Mouse (Mus musculus) kidney, embryonic 16.5 days (tissue): ENCODE results near the gene Stt3a. TPM values are rescaled to one million over a fixed set of nuclear protein-coding genes. Genes with fewer than 3 reads are reported as not detected.

Source experiments
- ATAC-seq: fragments of 200-750 bp; cut with Nextera tagmentation; 2 replicates; pipeline ENCODE4 v1.8.0; 2017; ENCODE audit warnings: moderate TSS enrichment; ENCODE audit not compliant: low FRiP score, low TSS enrichment
- H3K27ac ChIP-seq: fragments of 300-500 bp; sonication (generic); 2 replicates; pipeline ENCODE4 v1.5.1; 2014; ENCODE audit warnings: low read length
- H3K27me3 ChIP-seq: fragments of 300-500 bp; sonication (generic); 2 replicates; pipeline ENCODE4 v1.6.1; 2014; ENCODE audit warnings: low read length, control low read depth, mixed read lengths; ENCODE audit not compliant: insufficient read depth
- H3K36me3 ChIP-seq: fragments of 300-500 bp; sonication (generic); 2 replicates; pipeline ENCODE4 v1.6.1; 2014; ENCODE audit warnings: low read length, control low read depth, mixed read lengths; ENCODE audit not compliant: insufficient read depth
- H3K4me1 ChIP-seq: fragments of 300-500 bp; sonication (generic); 2 replicates; pipeline ENCODE4 v1.6.1; 2014; ENCODE audit warnings: low read length, control low read depth, mixed read lengths; ENCODE audit not compliant: insufficient read depth
- H3K4me2 ChIP-seq: fragments of 300-500 bp; sonication (generic); replicated peaks from 2 replicates; pipeline ENCODE4 v1.6.1; 2014; ENCODE audit warnings: low read depth, low read length
- H3K4me3 ChIP-seq: fragments of 300-500 bp; sonication (generic); 2 replicates; pipeline ENCODE4 v1.5.1; 2014; ENCODE audit warnings: mild to moderate bottlenecking, low read length
- H3K9ac ChIP-seq: fragments of 300-500 bp; sonication (generic); replicated peaks from 2 replicates; pipeline ENCODE4 v1.6.1; 2014; ENCODE audit warnings: low read length
- H3K9me3 ChIP-seq: fragments of 300-500 bp; sonication (generic); 2 replicates; pipeline ENCODE4 v1.6.1; 2016; ENCODE audit warnings: low read length, control low read depth
- WGBS: fragments of 180-500 bp; shearing (Covaris S2); extraction: QIAGEN DNeasy Blood & Tissue Kit; methylation state at CpG from one replicate; pipeline ENCODE4 v1.1.7; 2014; 5-methylcytosine and 5-hydroxymethylcytosine counted together
- polyA plus RNA-seq: library from polyadenylated mRNA; unstranded; fragments of >200 nt; fragmentation: Nextera tagmentation; extraction: Ambion mirVana; gene quantifications from 2 replicates; pipeline ENCODE4 v1.2.1, GENCODE M21; 2015

Stt3a gene
- polyA plus RNA-seq, 1 experiment from 2014 or later, result 285 TPM

DNA sequence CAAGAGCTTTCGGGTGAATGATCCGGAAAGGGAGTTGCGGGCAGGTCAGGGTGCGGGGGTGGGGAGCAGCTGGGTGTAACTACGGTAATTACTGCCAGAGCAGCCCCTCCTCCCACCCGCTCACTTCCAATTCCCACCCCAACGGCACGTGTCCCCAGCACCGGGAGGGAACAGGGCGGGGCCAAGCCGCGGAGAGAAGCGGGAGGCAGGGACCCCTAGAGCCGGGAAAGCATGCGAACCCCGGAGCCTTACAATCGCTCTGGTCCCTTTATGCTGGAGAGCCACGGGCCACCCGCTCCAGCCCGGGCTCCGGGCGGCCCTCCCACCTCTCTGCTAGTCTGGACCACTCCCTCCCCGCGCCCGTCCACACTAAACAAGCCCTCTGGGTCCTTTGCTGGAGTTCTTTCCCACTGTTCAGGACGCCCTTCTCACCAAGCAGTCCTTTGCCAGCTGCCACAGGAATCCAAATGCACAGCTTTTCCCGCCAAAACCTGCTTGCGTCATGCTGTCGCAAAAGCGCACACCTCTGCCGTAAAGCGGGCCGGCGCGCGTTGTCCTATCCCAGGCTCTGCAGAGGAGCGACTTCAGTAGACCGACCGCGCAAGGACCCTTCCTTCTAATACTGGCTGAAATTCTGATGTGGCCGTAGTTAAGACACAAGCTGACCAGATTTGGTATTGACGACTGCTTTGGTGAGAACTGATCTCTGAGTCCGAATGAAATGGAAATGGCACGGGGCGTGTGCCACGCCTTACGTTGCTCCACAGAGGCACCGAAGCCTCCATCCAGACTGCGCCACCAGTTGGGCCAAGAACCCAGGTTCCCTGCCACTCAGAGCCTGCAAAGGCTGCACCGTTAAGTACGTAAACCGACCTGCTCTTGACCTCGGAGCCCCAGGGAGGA lies 41.1 kb downstream of the Stt3a start:
- Histone ChIP-seq H3K27me3 (no peaks in the 10 kb centered on the region), H3K9me3 (no peaks in the 10 kb centered on the region), H3K36me3 (peaks cover 10% of the 10 kb centered on the region), H3K4me1 (peaks cover 11% of the 10 kb centered on the region; the same call in 1 of the 2 replicates), H3K4me3 (peak overlapping the region; percentile 78), H3K4me2 (peak overlapping the region; percentile 95), H3K27ac (peak overlapping the region; percentile 97), H3K9ac (peak overlapping the region; percentile 79)
- ATAC-seq, result peak; percentile 96
- WGBS, result under 1% methylated on average over 53 of the region's 53 CpGs

GRCm38 (mm10) chr9:36716624-36717023 lies 50.9 kb downstream of the Stt3a start:
- Histone ChIP-seq H3K4me3 (no peak overlapping the region), H3K9ac (no peak overlapping the region), H3K27ac (no peak overlapping the region), H3K27me3 (no peaks in the 10 kb centered on the region), H3K9me3 (no peaks in the 10 kb centered on the region), H3K36me3 (peaks cover 30% of the 10 kb centered on the region), H3K4me1 (no peaks in the 10 kb centered on the region), H3K4me2 (no peak overlapping the region)
- WGBS, result 78% methylated on average over 3 of the region's 3 CpGs
- no peak for ATAC-seq

DNA sequence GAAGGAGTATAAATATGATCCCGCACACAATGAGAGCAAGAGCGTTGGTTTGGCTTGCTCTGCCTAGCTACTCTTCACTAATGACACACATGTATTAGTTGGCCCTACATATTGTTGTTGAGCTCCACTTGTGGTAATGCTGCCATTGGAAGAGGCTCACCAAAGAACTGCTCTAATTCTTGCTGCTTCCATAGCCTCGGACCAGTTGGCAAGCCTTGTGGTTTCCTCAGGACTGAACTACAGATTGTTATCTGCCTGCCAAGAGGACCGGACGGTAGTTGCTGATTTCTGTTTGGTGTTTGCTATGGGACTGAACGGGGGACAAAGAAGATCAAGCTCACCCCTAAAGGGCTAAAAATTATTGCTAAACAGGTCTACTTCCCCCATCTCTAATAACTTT lies 60.2 kb downstream of the Stt3a start:
- H3K27me3 ChIP-seq, result no peaks in the 10 kb centered on the region
- H3K4me3 ChIP-seq, result no peak overlapping the region
- no peaks in the 10 kb centered on the region for H3K4me1 ChIP-seq
- no peak overlapping the region for H3K9ac ChIP-seq
- WGBS, result 88% methylated on average over 6 of the region's 6 CpGs
- no peak overlapping the region for H3K27ac ChIP-seq
- H3K9me3 ChIP-seq, result no peaks in the 10 kb centered on the region
- ATAC-seq, result no peak
- peaks cover 13% of the 10 kb centered on the region; the same call in 1 of the 2 replicates for H3K36me3 ChIP-seq
- H3K4me2 ChIP-seq, result no peak overlapping the region

- Histone ChIP-seq H3K4me3 (no peak overlapping the region), H3K9me3 (no peaks in the 10 kb centered on the region), H3K36me3 (peaks cover 9% of the 10 kb centered on the region; the same call in 1 of the 2 replicates), H3K4me2 (no peak overlapping the region), H3K9ac (no peak overlapping the region), H3K27me3 (no peaks in the 10 kb centered on the region), H3K4me1 (no peaks in the 10 kb centered on the region), H3K27ac (no peak overlapping the region)
- ATAC-seq, result no peak
- WGBS, result 82% methylated on average over 3 of the region's 3 CpGs
Observed at GRCm38 (mm10) chr9:36705923-36706322, 61.6 kb downstream of the Stt3a start.

DNA sequence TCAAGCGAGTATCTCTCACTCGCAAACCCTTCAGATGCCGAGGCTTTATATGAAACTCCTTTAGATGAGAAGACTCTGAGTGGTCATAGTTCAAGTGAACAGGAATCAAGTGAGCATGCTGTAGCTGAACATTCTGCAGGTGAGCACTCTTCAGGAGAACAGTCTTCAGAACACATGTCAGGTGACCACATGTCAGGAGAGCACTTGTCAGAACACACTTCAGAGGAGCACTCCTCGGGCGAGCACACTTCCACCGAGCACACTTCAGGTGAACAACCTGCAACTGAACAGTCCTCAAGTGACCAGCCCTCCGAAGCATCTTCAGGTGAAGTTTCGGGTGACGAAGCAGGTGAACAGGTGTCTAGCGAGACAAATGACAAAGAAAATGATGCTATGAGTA lies 73.2 kb downstream of the Stt3a start:
- 90% methylated on average over 10 of the region's 10 CpGs for WGBS
- Histone ChIP-seq H3K4me3 (no peak overlapping the region), H3K9ac (no peak overlapping the region), H3K4me1 (no peaks in the 10 kb centered on the region), H3K4me2 (no peak overlapping the region), H3K9me3 (no peaks in the 10 kb centered on the region), H3K36me3 (no peaks in the 10 kb centered on the region), H3K27me3 (no peaks in the 10 kb centered on the region), H3K27ac (no peak overlapping the region)
- ATAC-seq, result no peak

DNA sequence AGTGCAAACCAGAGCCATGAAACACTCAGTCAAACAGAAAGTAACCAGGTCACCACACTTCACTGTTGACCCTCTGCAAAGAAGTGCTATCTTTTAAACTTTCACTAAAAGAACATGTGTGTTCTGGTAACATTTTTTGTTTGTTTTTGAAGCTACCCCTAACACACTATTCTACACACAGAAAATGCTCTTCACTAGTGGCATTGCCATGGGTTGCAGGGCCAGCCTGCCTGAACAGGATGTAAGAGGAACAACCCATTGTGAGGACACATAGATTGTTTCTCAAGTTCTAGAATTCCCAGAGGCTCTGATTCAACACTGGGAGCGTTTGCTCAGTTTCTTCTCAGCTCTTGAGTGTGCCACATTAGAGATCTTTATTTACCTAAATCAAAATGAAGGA lies 74.6 kb downstream of the Stt3a start, which contains the start of gene Acrv1:
Gene Acrv1, plus strand, starts transcription at position 301 of the 400 bp plus-strand sequence.
- Histone ChIP-seq H3K9ac (no peak within 1 kb of the TSS), H3K27ac (no peak within 1 kb of the TSS), H3K9me3 (no peaks in the 10 kb centered on the region), H3K4me3 (no peak within 1 kb of the TSS), H3K36me3 (no peaks in the 10 kb centered on the region), H3K27me3 (no peaks in the 10 kb centered on the region), H3K4me1 (no peaks in the 10 kb centered on the region), H3K4me2 (no peak within 1 kb of the TSS)
- WGBS, result 77% methylated on average over 1 of the region's 1 CpGs
- no peak for ATAC-seq

DNA sequence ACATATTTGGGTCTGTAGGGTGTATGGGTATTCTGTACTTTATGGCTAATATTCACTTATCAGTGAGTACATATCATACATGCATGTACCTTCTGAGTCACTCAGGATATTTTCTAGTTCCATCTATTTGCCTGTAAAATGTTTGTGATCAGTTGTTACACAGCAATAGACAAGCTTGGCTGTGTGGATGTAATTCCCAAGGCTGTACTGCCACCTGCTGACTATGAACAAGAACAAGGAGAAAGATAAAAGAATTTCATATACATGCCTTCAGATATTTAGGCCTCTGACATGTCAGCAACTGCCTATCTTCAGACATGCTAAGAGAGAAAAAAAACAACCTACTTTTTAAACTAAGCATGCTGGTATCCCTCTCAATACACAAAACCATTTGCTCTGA lies 80.2 kb downstream of the Stt3a start:
- Histone ChIP-seq H3K4me1 (no peaks in the 10 kb centered on the region), H3K9me3 (no peaks in the 10 kb centered on the region), H3K27me3 (no peaks in the 10 kb centered on the region), H3K27ac (no peak overlapping the region), H3K36me3 (no peaks in the 10 kb centered on the region), H3K4me2 (no peak overlapping the region), H3K9ac (no peak overlapping the region), H3K4me3 (no peak overlapping the region)
- ATAC-seq, result no peak

- H3K4me1 ChIP-seq, result no peaks in the 10 kb centered on the region
- H3K9ac ChIP-seq, result no peak overlapping the region
- no peak overlapping the region for H3K4me3 ChIP-seq
- H3K27ac ChIP-seq, result no peak overlapping the region
- WGBS, result 64% methylated on average over 2 of the region's 2 CpGs
- ATAC-seq, result no peak
- no peaks in the 10 kb centered on the region for H3K36me3 ChIP-seq
- H3K27me3 ChIP-seq, result no peaks in the 10 kb centered on the region
- no peaks in the 10 kb centered on the region for H3K9me3 ChIP-seq
- H3K4me2 ChIP-seq, result no peak overlapping the region
Observed at GRCm38 (mm10) chr9:36681424-36681823, 86.1 kb downstream of the Stt3a start.
